Mouse (Mus musculus) kidney, adult 2 months (tissue): Measurements from ENCODE around the gene Vipr2.

Source experiments
- CTCF ChIP-seq: fragments of 200-500 bp; conservative IDR thresholded peaks from 2 replicates; pipeline ENCODE4 v1.5.1; 2011; ENCODE audit warnings: low read depth, mild to moderate bottlenecking, control low read depth, low read length, moderate library complexity, mixed read lengths; ENCODE audit not compliant: insufficient read depth, insufficient read length
- POLR2A ChIP-seq: fragments of 200-500 bp; IDR thresholded peaks from one replicate; pipeline ENCODE4 v1.6.1; 2011; ENCODE audit warnings: low read depth, low read length, control low read depth

DNA sequence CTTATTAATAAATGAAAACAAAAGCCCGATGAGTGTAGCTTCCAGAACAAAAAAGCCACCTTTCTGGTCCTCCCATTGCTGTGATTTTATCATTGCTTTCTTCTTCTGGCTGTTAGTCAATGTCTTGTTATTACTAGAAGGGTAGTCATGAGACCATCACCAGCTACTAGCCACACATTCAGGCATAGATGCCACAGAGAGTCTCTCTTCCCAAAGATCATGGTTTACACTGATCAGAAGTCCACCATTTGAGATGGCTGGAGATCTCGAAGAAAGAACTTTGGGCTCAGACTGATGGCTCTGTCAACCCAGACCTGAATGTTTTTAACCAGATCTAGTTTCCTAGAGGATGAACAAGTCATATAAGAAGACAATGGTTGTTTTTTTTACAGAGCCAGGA lies 38.3 kb downstream of the Vipr2 start:
- TF ChIP-seq POLR2A: no peak
- TF ChIP-seq CTCF: no peak
